8 mouse cellular contexts compared by ENCODE assay signal in genomic region chr5:24029946-24030578, GRCm38 (mm10). TPM values are rescaled to one million over a fixed set of nuclear protein-coding genes. Genes with fewer than 3 reads are reported as not detected.
DNase-seq lines count a peak whose midpoint lies in the region; ATAC-seq and TF ChIP-seq lines count a peak whose summit lies in the region.

No protein-coding gene starts in this region.

- H3K36me3 ChIP-seq in forebrain, postnatal 0 days (ENCODE audit: insufficient read depth), result no peaks in the 10 kb centered on the region
- H3K36me3 ChIP-seq in limb, embryonic 15.5 days, result no peaks in the 10 kb centered on the region
- no peaks in the 10 kb centered on the region for H3K36me3 ChIP-seq in neural tube, embryonic 13.5 days

- ATAC-seq in forebrain, postnatal 0 days, result peak; percentile 59
- ATAC-seq in limb, embryonic 15.5 days (ENCODE audit: insufficient number of reproducible peaks, low FRiP score, low TSS enrichment, low read depth), result peak; percentile 71
- peak; percentile 85 for ATAC-seq in neural tube, embryonic 13.5 days (ENCODE audit: low read depth)

- peaks cover 7% of the 10 kb centered on the region; the same call in 1 of the 2 replicates for H3K4me1 ChIP-seq in forebrain, postnatal 0 days (ENCODE audit: insufficient read depth)
- peaks cover 4% of the 10 kb centered on the region for H3K4me1 ChIP-seq in limb, embryonic 15.5 days
- peaks cover 24% of the 10 kb centered on the region for H3K4me1 ChIP-seq in neural tube, embryonic 13.5 days (replicated peaks)

- peak overlapping the region; percentile 98 for H3K4me3 ChIP-seq in gastrocnemius, adult 2 months
- H3K4me3 ChIP-seq in forebrain, postnatal 0 days (ENCODE audit: low read depth, low read length), result peak overlapping the region; percentile 80
- peak overlapping the region; percentile 88 for H3K4me3 ChIP-seq in limb, embryonic 15.5 days
- peak overlapping the region; percentile 93 for H3K4me3 ChIP-seq in neural tube, embryonic 13.5 days

- H3K9ac ChIP-seq in forebrain, postnatal 0 days, result peak overlapping the region; percentile 77
- H3K9ac ChIP-seq in limb, embryonic 15.5 days, result peak overlapping the region; percentile 64
- H3K9ac ChIP-seq in neural tube, embryonic 13.5 days, result peak overlapping the region; percentile 94

- whole genome bisulfite sequencing in forebrain, postnatal 0 days, result 4% methylated on average over 56 of the region's 73 CpGs
- under 1% methylated on average over 72 of the region's 73 CpGs for whole genome bisulfite sequencing in limb, embryonic 15.5 days
- WGBS in neural tube, embryonic 13.5 days, result under 1% methylated on average over 73 of the region's 73 CpGs

- no peaks in the 10 kb centered on the region for H3K27me3 ChIP-seq in forebrain, postnatal 0 days (ENCODE audit: insufficient read depth, low read length)
- H3K27me3 ChIP-seq in limb, embryonic 15.5 days, result no peaks in the 10 kb centered on the region
- H3K27me3 ChIP-seq in neural tube, embryonic 13.5 days, result no peaks in the 10 kb centered on the region

- H3K27ac ChIP-seq in gastrocnemius, adult 2 months, result peak overlapping the region; percentile 92
- peak overlapping the region; percentile 75 for H3K27ac ChIP-seq in forebrain, postnatal 0 days (ENCODE audit: low read depth, low read length)
- peak overlapping the region; percentile 84 for H3K27ac ChIP-seq in limb, embryonic 15.5 days
- peak overlapping the region; percentile 85 for H3K27ac ChIP-seq in neural tube, embryonic 13.5 days (replicated peaks)

- DNase-seq in gastrocnemius, adult 2 months, result no peak
- DNase-seq in gastrocnemius, postnatal 25 days, result no peak
- DNase-seq in urinary bladder, postnatal 14 days (ENCODE audit: low spot score), result peak; percentile 15
- no peak for DNase-seq in urinary bladder, adult 2 months (ENCODE audit: low spot score)
- peak; percentile 34 for DNase-seq in forebrain, postnatal 0 days
- no peak for DNase-seq in frontal cortex, postnatal 14 days (ENCODE audit: low spot score in 2 of 2)

- no peaks in the 10 kb centered on the region for H3K9me3 ChIP-seq in forebrain, postnatal 0 days (ENCODE audit: low read length)
- H3K9me3 ChIP-seq in limb, embryonic 15.5 days, result no peaks in the 10 kb centered on the region
- H3K9me3 ChIP-seq in neural tube, embryonic 13.5 days, result no peaks in the 10 kb centered on the region

- intact Hi-C loops in gastrocnemius, adult 2 months (cut with DNase I), result loop anchor here (10.0 kb wide), 1 partner anchor 175 kb away; no protein-coding TSS in a partner anchor

- H3K4me2 ChIP-seq in forebrain, postnatal 0 days (ENCODE audit: low read depth), result peak overlapping the region; percentile 85
- H3K4me2 ChIP-seq in limb, embryonic 15.5 days, result peak overlapping the region; percentile 81
- peak overlapping the region; percentile 81 for H3K4me2 ChIP-seq in neural tube, embryonic 13.5 days

- TF ChIP-seq CTCF in gastrocnemius, adult 2 months (IDR thresholded peaks at IDR 0.05), result no peak
- TF ChIP-seq CTCF in forebrain, postnatal 0 days (IDR thresholded peaks at IDR 0.05; ENCODE audit: low read depth), result no peak; the same call in 1 of the 2 replicates

RNA-seq across cellular contexts. Expression of gene Fam126a, which starts 0.4 kb away (rescaled TPM):
- 1 to 10 TPM; 4.7 to 9.0 TPM for total RNA-seq in gastrocnemius, adult 2 months (2021)
- total RNA-seq in gastrocnemius, postnatal 25 days (2021), result 1 to 10 TPM; 7.1 to 8.1 TPM
- 16.7 and 17.6 TPM in 2 replicates for polyA plus RNA-seq in urinary bladder, adult 2 months (2012; rRNA removed)
- 43.3 and 44.0 TPM in 2 replicates for total RNA-seq in forebrain, postnatal 0 days (2014; rRNA removed)
- polyA plus RNA-seq in forebrain, postnatal 0 days (2015; fragmentation: Nextera tagmentation; extraction: Ambion mirVana), result 19.2 and 25.4 TPM in 2 replicates
- 31.0 and 31.2 TPM in 2 replicates for polyA plus RNA-seq in limb, embryonic 15.5 days (2015; fragmentation: Nextera tagmentation; extraction: Ambion mirVana)
- 28.4 and 30.5 TPM in 2 replicates for polyA plus RNA-seq in neural tube, embryonic 13.5 days (2015; fragmentation: Nextera tagmentation; extraction: Ambion mirVana)

Comparison
In these comparisons a context has a peak if more than half of its experiments do, and no peak if none do; other contexts are left out.
1. DNase-seq: peak in urinary bladder, postnatal 14 days (single experiment) and forebrain, postnatal 0 days (single experiment); none in gastrocnemius, adult 2 months (single experiment), gastrocnemius, postnatal 25 days (single experiment), urinary bladder, adult 2 months (single experiment) and frontal cortex, postnatal 14 days (0 of 2).
2. Peak in every context shown above with its lines, with median percentiles within 50 percentile points of each other: H3K27ac ChIP-seq, H3K4me3 ChIP-seq, ATAC-seq, H3K4me2 ChIP-seq and H3K9ac ChIP-seq.